Mouse (Mus musculus): ENCODE data around the gene Plagl1. TPM values are rescaled to one million over a fixed set of nuclear protein-coding genes. Genes with fewer than 3 reads are reported as not detected.

The Plagl1 gene
- polyA plus RNA-seq, 1 experiment from 2014 or later: 44.1 TPM

GRCm38 (mm10) chr10:13065129-13065752 lies 4.9 kb downstream of the Plagl1 start:
- no peak for ATAC-seq (ENCODE audit: low FRiP score)
- H3K9ac ChIP-seq: no peak overlapping the region
- no peak overlapping the region for H3K4me2 ChIP-seq (replicated peaks)
- no peaks in the 10 kb centered on the region; the same call in 1 of the 2 replicates for H3K4me1 ChIP-seq (replicated peaks; ENCODE audit: control insufficient read depth, insufficient read depth, low read length)
- H3K9me3 ChIP-seq (ENCODE audit: control insufficient read depth, low read length): no peaks in the 10 kb centered on the region
- 78% methylated on average over 3 of the region's 3 CpGs for WGBS
- DNase-seq (ENCODE audit: low spot score): no peak
- H3K4me3 ChIP-seq (replicated peaks; ENCODE audit: low read length): no peak overlapping the region
- H3K27me3 ChIP-seq (ENCODE audit: control insufficient read depth, insufficient read depth, low read length): peaks cover 23% of the 10 kb centered on the region
- no peak overlapping the region for H3K27ac ChIP-seq
- H3K36me3 ChIP-seq (replicated peaks; ENCODE audit: control insufficient read depth, insufficient read depth): no peaks in the 10 kb centered on the region

GRCm38 (mm10) chr10:13071031-13071430 lies 10.7 kb downstream of the Plagl1 start:
- no peak overlapping the region for H3K4me2 ChIP-seq (replicated peaks)
- no peaks in the 10 kb centered on the region for H3K36me3 ChIP-seq (replicated peaks; ENCODE audit: control insufficient read depth, insufficient read depth)
- no peak overlapping the region for H3K9ac ChIP-seq
- no peak for ATAC-seq (ENCODE audit: low FRiP score)
- H3K4me3 ChIP-seq (replicated peaks; ENCODE audit: low read length): no peak overlapping the region
- H3K4me1 ChIP-seq (replicated peaks; ENCODE audit: control insufficient read depth, insufficient read depth, low read length): no peaks in the 10 kb centered on the region
- H3K9me3 ChIP-seq (ENCODE audit: control insufficient read depth, low read length): no peaks in the 10 kb centered on the region
- no peak for DNase-seq (ENCODE audit: low spot score)
- no peak overlapping the region for H3K27ac ChIP-seq
- no peaks in the 10 kb centered on the region for H3K27me3 ChIP-seq (ENCODE audit: control insufficient read depth, insufficient read depth, low read length)
- WGBS: 100% methylated on average over 2 of the region's 2 CpGs

GRCm38 (mm10) chr10:13076807-13077532 lies 16.7 kb downstream of the Plagl1 start:
- Histone ChIP-seq H3K27me3 (ENCODE audit: control insufficient read depth, insufficient read depth, low read length) (no peaks in the 10 kb centered on the region), H3K36me3 (replicated peaks; ENCODE audit: control insufficient read depth, insufficient read depth) (no peaks in the 10 kb centered on the region), H3K4me2 (replicated peaks) (no peak overlapping the region), H3K4me3 (replicated peaks; ENCODE audit: low read length) (no peak overlapping the region), H3K9me3 (ENCODE audit: control insufficient read depth, low read length) (no peaks in the 10 kb centered on the region), H3K9ac (no peak overlapping the region), H3K4me1 (replicated peaks; ENCODE audit: control insufficient read depth, insufficient read depth, low read length) (no peaks in the 10 kb centered on the region), H3K27ac (no peak overlapping the region)
- DNase-seq (ENCODE audit: low spot score) (no peak), ATAC-seq (ENCODE audit: low FRiP score) (no peak)
- WGBS: 47% methylated on average over 7 of the region's 7 CpGs

GRCm38 (mm10) chr10:13082459-13082858 lies 22.2 kb downstream of the Plagl1 start:
- Histone ChIP-seq H3K27ac (no peak overlapping the region), H3K4me2 (replicated peaks) (no peak overlapping the region), H3K9ac (no peak overlapping the region), H3K9me3 (ENCODE audit: control insufficient read depth, low read length) (0 out of 2 replicates have a peak, but pooled peaks cover 4% of the 10 kb centered on the region), H3K27me3 (ENCODE audit: control insufficient read depth, insufficient read depth, low read length) (no peaks in the 10 kb centered on the region), H3K4me3 (replicated peaks; ENCODE audit: low read length) (no peak overlapping the region), H3K4me1 (replicated peaks; ENCODE audit: control insufficient read depth, insufficient read depth, low read length) (no peaks in the 10 kb centered on the region), H3K36me3 (replicated peaks; ENCODE audit: control insufficient read depth, insufficient read depth) (no peaks in the 10 kb centered on the region)
- ATAC-seq (ENCODE audit: low FRiP score) (peak; percentile 42; the same call in 1 of the 2 replicates), DNase-seq (ENCODE audit: low spot score) (no peak)
- 54% methylated on average over 12 of the region's 12 CpGs for WGBS

GRCm38 (mm10) chr10:13090596-13091424 lies 30.5 kb downstream of the Plagl1 start:
- H3K27me3 ChIP-seq (ENCODE audit: control insufficient read depth, insufficient read depth, low read length): no peaks in the 10 kb centered on the region
- peaks cover 30% of the 10 kb centered on the region for H3K9me3 ChIP-seq (ENCODE audit: control insufficient read depth, low read length)
- H3K4me3 ChIP-seq (replicated peaks; ENCODE audit: low read length): peak overlapping the region; percentile 39
- 0 out of 2 replicates have a peak overlapping the region, but pooled peaks have one; percentile 22 for H3K27ac ChIP-seq
- WGBS: 52% methylated on average over 68 of the region's 70 CpGs
- ATAC-seq (ENCODE audit: low FRiP score) (peak; percentile 96), DNase-seq (ENCODE audit: low spot score) (peak; percentile 78)
- H3K36me3 ChIP-seq (replicated peaks; ENCODE audit: control insufficient read depth, insufficient read depth): no peaks in the 10 kb centered on the region
- H3K4me2 ChIP-seq (replicated peaks): peak overlapping the region; percentile 66
- peak overlapping the region; percentile 54 for H3K9ac ChIP-seq
- no peaks in the 10 kb centered on the region for H3K4me1 ChIP-seq (replicated peaks; ENCODE audit: control insufficient read depth, insufficient read depth, low read length)

GRCm38 (mm10) chr10:13092996-13093395 lies 32.7 kb downstream of the Plagl1 start:
- no peak overlapping the region for H3K9ac ChIP-seq
- no peaks in the 10 kb centered on the region for H3K27me3 ChIP-seq (ENCODE audit: control insufficient read depth, insufficient read depth, low read length)
- peaks cover 30% of the 10 kb centered on the region for H3K9me3 ChIP-seq (ENCODE audit: control insufficient read depth, low read length)
- H3K36me3 ChIP-seq (replicated peaks; ENCODE audit: control insufficient read depth, insufficient read depth): no peaks in the 10 kb centered on the region
- H3K27ac ChIP-seq: no peak overlapping the region
- H3K4me1 ChIP-seq (replicated peaks; ENCODE audit: control insufficient read depth, insufficient read depth, low read length): no peaks in the 10 kb centered on the region
- 60% methylated on average over 3 of the region's 3 CpGs for WGBS
- peak overlapping the region; percentile 11; the same call in 1 of the 2 replicates for H3K4me2 ChIP-seq (replicated peaks)
- DNase-seq (ENCODE audit: low spot score) (no peak), ATAC-seq (ENCODE audit: low FRiP score) (no peak)
- no peak overlapping the region; the same call in 1 of the 2 replicates for H3K4me3 ChIP-seq (replicated peaks; ENCODE audit: low read length)

GRCm38 (mm10) chr10:13098895-13099294 lies 38.6 kb downstream of the Plagl1 start:
- DNase-seq (ENCODE audit: low spot score) (no peak), ATAC-seq (ENCODE audit: low FRiP score) (no peak)
- Histone ChIP-seq H3K4me2 (replicated peaks) (no peak overlapping the region), H3K9ac (no peak overlapping the region), H3K36me3 (replicated peaks; ENCODE audit: control insufficient read depth, insufficient read depth) (no peaks in the 10 kb centered on the region), H3K4me1 (replicated peaks; ENCODE audit: control insufficient read depth, insufficient read depth, low read length) (no peaks in the 10 kb centered on the region), H3K27ac (no peak overlapping the region), H3K4me3 (replicated peaks; ENCODE audit: low read length) (no peak overlapping the region), H3K27me3 (ENCODE audit: control insufficient read depth, insufficient read depth, low read length) (no peaks in the 10 kb centered on the region), H3K9me3 (ENCODE audit: control insufficient read depth, low read length) (no peaks in the 10 kb centered on the region)
- 96% methylated on average over 1 of the region's 1 CpGs for WGBS

- ATAC-seq (ENCODE audit: low FRiP score): no peak
- Histone ChIP-seq H3K4me1 (replicated peaks; ENCODE audit: control insufficient read depth, insufficient read depth, low read length) (no peaks in the 10 kb centered on the region), H3K4me3 (replicated peaks; ENCODE audit: low read length) (no peak overlapping the region), H3K9me3 (ENCODE audit: control insufficient read depth, low read length) (no peaks in the 10 kb centered on the region), H3K27me3 (ENCODE audit: control insufficient read depth, insufficient read depth, low read length) (no peaks in the 10 kb centered on the region), H3K9ac (no peak overlapping the region), H3K36me3 (replicated peaks; ENCODE audit: control insufficient read depth, insufficient read depth) (no peaks in the 10 kb centered on the region), H3K27ac (no peak overlapping the region), H3K4me2 (replicated peaks) (no peak overlapping the region)
- WGBS: 87% methylated on average over 6 of the region's 6 CpGs
- DNase-seq (ENCODE audit: low spot score): no peak
These were observed 39.9 kb downstream of the Plagl1 start for GRCm38 (mm10) chr10:13100061-13100648.

- no peak overlapping the region for H3K4me2 ChIP-seq (replicated peaks)
- 0 out of 2 replicates have a peak, but pooled peaks cover 2% of the 10 kb centered on the region for H3K4me1 ChIP-seq (replicated peaks; ENCODE audit: control insufficient read depth, insufficient read depth, low read length)
- no peak overlapping the region for H3K27ac ChIP-seq
- WGBS: 74% methylated on average over 4 of the region's 4 CpGs
- no peak for DNase-seq (ENCODE audit: low spot score)
- no peaks in the 10 kb centered on the region for H3K36me3 ChIP-seq (replicated peaks; ENCODE audit: control insufficient read depth, insufficient read depth)
- H3K27me3 ChIP-seq (ENCODE audit: control insufficient read depth, insufficient read depth, low read length): no peaks in the 10 kb centered on the region
- no peak overlapping the region for H3K9ac ChIP-seq
- ATAC-seq (ENCODE audit: low FRiP score): no peak
- no peaks in the 10 kb centered on the region for H3K9me3 ChIP-seq (ENCODE audit: control insufficient read depth, low read length)
- no peak overlapping the region for H3K4me3 ChIP-seq (replicated peaks; ENCODE audit: low read length)
These were observed 42.1 kb downstream of the Plagl1 start for GRCm38 (mm10) chr10:13102360-13102759.

All from hindbrain, embryonic 14.5 days (tissue).